Mouse (Mus musculus): ENCODE data around the gene Atp6v1b1. TPM values are rescaled to one million over a fixed set of nuclear protein-coding genes. Genes with fewer than 3 reads are reported as not detected.
"Not testable (repeated sequence)": the region's sequence is repeated elsewhere in the genome, so short reads cannot be mapped to it uniquely, and the experiment has no call there.

The Atp6v1b1 gene
- polyA plus RNA-seq, 1 experiment, result not detected

DNA sequence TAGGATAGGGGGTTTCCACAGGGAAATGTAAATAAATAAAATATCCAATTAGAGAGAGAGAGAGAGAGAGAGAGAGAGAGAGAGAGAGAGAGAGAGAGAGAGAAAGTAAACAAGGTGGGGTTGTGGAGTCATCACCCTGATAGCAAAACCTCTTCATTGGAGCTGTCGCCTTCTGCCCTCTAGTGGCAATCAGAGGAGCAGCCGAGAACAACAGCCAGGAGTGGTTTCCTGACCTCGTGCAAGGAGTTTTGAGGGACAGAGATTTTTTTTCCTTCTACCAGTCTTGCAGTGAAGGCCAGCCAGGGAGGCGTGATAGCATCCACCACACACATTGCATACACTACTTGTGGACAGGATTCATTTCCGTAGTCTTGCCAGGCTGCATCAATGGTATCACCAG, 36.2 kb downstream of the Atp6v1b1 start:
- TF ChIP-seq SRF (IDR thresholded peaks at IDR 0.05; ENCODE audit: control insufficient read depth, insufficient read length, low read depth), result no peak
- no peak for TF ChIP-seq MAX (IDR thresholded peaks at IDR 0.05; ENCODE audit: low read depth)
- no peak for TF ChIP-seq E2F4 (IDR thresholded peaks at IDR 0.05; ENCODE audit: insufficient read depth)
- TF ChIP-seq CEBPB (IDR thresholded peaks at IDR 0.05; ENCODE audit: insufficient read depth, poor library complexity, severe bottlenecking), result no peak
- TF ChIP-seq USF1 (IDR thresholded peaks at IDR 0.05; ENCODE audit: low read depth), result no peak
- TF ChIP-seq REST (IDR thresholded peaks at IDR 0.05; ENCODE audit: insufficient read depth, insufficient read length), result no peak
- TF ChIP-seq TCF12 (IDR thresholded peaks at IDR 0.05; ENCODE audit: insufficient read depth, poor library complexity, severe bottlenecking), result no peak
- TF ChIP-seq POLR2AphosphoS2 (IDR thresholded peaks at IDR 0.05; ENCODE audit: insufficient read length, low read depth), result no peak
- no peak for TF ChIP-seq POLR2A (IDR thresholded peaks at IDR 0.05; ENCODE audit: insufficient read length, low read depth)
- TF ChIP-seq TCF3 (IDR thresholded peaks at IDR 0.05; ENCODE audit: insufficient read length, low read depth), result no peak
- no peak for TF ChIP-seq MYOD1 (IDR thresholded peaks at IDR 0.05; ENCODE audit: control insufficient read depth in 1 of 3, insufficient read length in 2 of 3, low read depth in 2 of 3)
- no peak for TF ChIP-seq MYOG (IDR thresholded peaks at IDR 0.05; ENCODE audit: control insufficient read depth in 1 of 3, insufficient read depth in 1 of 3, insufficient read length in 2 of 3, low read depth in 2 of 3)
- Histone ChIP-seq H3K79me2 (ENCODE audit: control insufficient read depth, insufficient read depth) (peaks cover 5% of the 10 kb centered on the region), H3K27me3 (ENCODE audit: control insufficient read depth, insufficient read depth, insufficient read length) (peaks cover 5% of the 10 kb centered on the region)

DNA sequence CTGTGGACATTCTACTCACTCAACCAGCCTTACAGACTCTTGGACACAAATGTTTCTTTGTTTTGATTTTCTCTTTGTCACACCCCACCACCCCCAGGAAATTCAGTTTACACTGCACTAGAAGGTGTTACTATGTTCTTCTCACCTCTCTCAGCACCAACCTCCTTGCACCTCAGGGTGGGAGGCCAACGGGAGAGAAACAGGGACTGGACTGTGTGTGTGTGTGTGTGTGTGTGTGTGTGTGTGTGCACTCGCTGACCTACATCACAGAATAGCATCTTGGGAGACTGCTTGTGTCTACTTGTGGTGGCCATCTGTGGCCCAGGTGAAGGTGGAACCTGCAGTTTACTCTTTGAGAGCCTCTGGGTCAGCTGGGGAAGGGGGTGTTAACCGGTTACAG, 43.6 kb downstream of the Atp6v1b1 start:
- no peaks in the 10 kb centered on the region for H3K36me3 ChIP-seq (ENCODE audit: control insufficient read depth, insufficient read depth)
- TF ChIP-seq REST (IDR thresholded peaks at IDR 0.05; ENCODE audit: insufficient read depth, insufficient read length), result no peak
- TF ChIP-seq MAX (IDR thresholded peaks at IDR 0.05; ENCODE audit: low read depth), result no peak
- no peak for TF ChIP-seq TCF12 (IDR thresholded peaks at IDR 0.05; ENCODE audit: insufficient read depth, poor library complexity, severe bottlenecking)
- no peak for TF ChIP-seq SRF (IDR thresholded peaks at IDR 0.05; ENCODE audit: control insufficient read depth, insufficient read length, low read depth)
- no peak for TF ChIP-seq MYOD1 (IDR thresholded peaks at IDR 0.05; ENCODE audit: control insufficient read depth in 1 of 3, insufficient read length in 2 of 3, low read depth in 2 of 3)
- TF ChIP-seq MYOG (IDR thresholded peaks at IDR 0.05; ENCODE audit: control insufficient read depth in 1 of 3, insufficient read depth in 1 of 3, insufficient read length in 2 of 3, low read depth in 2 of 3), result no peak
- TF ChIP-seq E2F4 (IDR thresholded peaks at IDR 0.05; ENCODE audit: insufficient read depth), result no peak
- no peak overlapping the region for H3K4me2 ChIP-seq (ENCODE audit: low read depth)
- peaks cover 5% of the 10 kb centered on the region for H3K27me3 ChIP-seq (ENCODE audit: control insufficient read depth, insufficient read depth, insufficient read length)
- no peak overlapping the region for H3ac ChIP-seq (ENCODE audit: control insufficient read depth, insufficient read length)
- no peak overlapping the region for H3K4me3 ChIP-seq
- no peaks in the 10 kb centered on the region for H3K79me2 ChIP-seq (ENCODE audit: control insufficient read depth, insufficient read depth)

More for the DNA sequence above, 36.2 kb downstream of the Atp6v1b1 start:
- no peak overlapping the region for H3ac ChIP-seq (ENCODE audit: control insufficient read depth, insufficient read length)
- no peak overlapping the region for H3K4me2 ChIP-seq (ENCODE audit: low read depth)
- no peaks in the 10 kb centered on the region for H3K36me3 ChIP-seq (ENCODE audit: control insufficient read depth, insufficient read depth)
- H3K4me3 ChIP-seq, result no peak overlapping the region

DNA sequence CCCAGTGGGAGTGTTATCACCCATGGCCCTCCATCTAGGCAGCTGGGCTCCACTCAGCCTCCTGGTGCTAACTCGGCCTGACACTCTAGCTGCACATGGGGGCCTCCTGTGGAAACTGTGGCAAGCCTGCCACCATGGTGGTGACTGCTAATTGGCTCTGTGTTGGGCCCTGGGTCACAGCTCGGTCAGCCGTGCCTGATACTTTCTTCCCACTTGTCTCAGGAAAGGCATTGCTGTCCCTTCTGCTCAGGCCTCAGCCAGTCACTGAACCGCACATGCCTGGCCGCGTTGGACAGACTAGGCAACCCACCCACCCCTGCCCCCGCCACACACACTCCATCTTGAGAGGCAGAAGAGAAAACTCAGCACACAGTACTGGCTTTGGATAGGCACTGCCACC, 45.8 kb downstream of the Atp6v1b1 start:
- Histone ChIP-seq H3K27me3 (ENCODE audit: control insufficient read depth, insufficient read depth, insufficient read length) (peaks cover 2% of the 10 kb centered on the region), H3ac (ENCODE audit: control insufficient read depth, insufficient read length) (no peak overlapping the region), H3K36me3 (ENCODE audit: control insufficient read depth, insufficient read depth) (no peaks in the 10 kb centered on the region), H3K79me2 (ENCODE audit: control insufficient read depth, insufficient read depth) (no peaks in the 10 kb centered on the region), H3K4me2 (ENCODE audit: low read depth) (no peak overlapping the region), H3K4me3 (no peak overlapping the region)
- no peak for TF ChIP-seq POLR2AphosphoS2 (IDR thresholded peaks at IDR 0.05; ENCODE audit: insufficient read length, low read depth)
- TF ChIP-seq MYOD1 (IDR thresholded peaks at IDR 0.05; ENCODE audit: control insufficient read depth in 1 of 3, insufficient read length in 2 of 3, low read depth in 2 of 3), result no peak
- no peak for TF ChIP-seq USF1 (IDR thresholded peaks at IDR 0.05; ENCODE audit: low read depth)
- no peak for TF ChIP-seq TCF12 (IDR thresholded peaks at IDR 0.05; ENCODE audit: insufficient read depth, poor library complexity, severe bottlenecking)

DNA sequence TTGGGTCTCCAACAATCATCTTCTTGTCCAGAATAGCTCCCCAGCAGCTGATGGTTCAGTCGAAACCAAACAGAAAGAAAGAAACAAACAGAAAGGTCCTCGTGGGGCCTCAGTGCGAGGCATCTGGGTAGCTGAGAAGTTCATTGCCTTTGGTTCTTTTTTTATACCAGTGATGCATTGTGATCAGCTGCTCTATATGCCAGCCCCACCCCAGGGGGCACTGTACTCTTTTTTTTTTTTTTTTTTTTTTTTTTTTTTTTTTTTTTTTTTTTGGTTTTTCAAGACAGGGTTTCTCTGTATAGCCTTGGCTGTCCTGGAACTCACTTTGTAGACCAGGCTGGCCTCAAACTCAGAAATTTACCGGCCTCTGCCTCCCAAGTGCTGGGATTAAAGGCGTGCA, 47.7 kb downstream of the Atp6v1b1 start:
- H3K27me3 ChIP-seq (ENCODE audit: control insufficient read depth, insufficient read depth, insufficient read length); H3K4me2 ChIP-seq (ENCODE audit: low read depth); H3ac ChIP-seq (ENCODE audit: control insufficient read depth, insufficient read length); H3K36me3 ChIP-seq (ENCODE audit: control insufficient read depth, insufficient read depth); H3K4me3 ChIP-seq; H3K79me2 ChIP-seq (ENCODE audit: control insufficient read depth, insufficient read depth): not testable (repeated sequence)

DNA sequence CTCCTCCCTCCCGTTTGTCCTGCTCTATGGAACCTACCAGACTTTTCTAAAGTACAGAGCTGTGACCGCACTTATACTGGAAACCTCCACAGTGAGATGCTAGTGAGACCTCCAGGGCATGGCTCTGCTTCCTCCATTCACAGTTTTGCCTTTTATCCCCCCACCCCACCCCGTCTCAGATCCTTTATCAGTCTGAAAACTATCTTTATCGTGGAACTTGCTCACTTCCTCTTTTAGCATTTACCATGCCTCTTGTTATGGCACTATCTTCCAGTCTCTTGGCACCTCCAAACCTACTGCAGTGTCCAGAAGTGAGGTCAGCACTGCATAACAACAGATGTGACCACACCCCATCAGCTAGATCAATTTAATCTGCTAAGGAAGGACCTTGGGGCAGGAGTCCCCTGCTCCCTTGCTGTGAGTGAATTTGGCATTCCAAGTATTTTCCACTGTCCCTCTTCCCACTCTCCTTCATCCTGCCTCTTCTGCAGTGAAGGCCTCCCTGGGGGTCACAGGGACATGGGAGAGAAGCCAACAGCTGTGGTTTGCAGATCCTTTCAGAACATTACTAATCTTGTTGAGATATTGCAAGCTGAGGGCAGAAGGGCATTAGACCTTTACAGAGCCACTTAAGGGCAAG, 48.6 kb downstream of the Atp6v1b1 start:
- H3ac ChIP-seq (ENCODE audit: control insufficient read depth, insufficient read length), result no peak overlapping the region
- H3K27me3 ChIP-seq (ENCODE audit: control insufficient read depth, insufficient read depth, insufficient read length), result no peaks in the 10 kb centered on the region
- H3K4me3 ChIP-seq, result no peak overlapping the region
- no peaks in the 10 kb centered on the region for H3K36me3 ChIP-seq (ENCODE audit: control insufficient read depth, insufficient read depth)
- H3K4me2 ChIP-seq (ENCODE audit: low read depth), result peak overlapping the region; percentile 4
- H3K79me2 ChIP-seq (ENCODE audit: control insufficient read depth, insufficient read depth), result peaks cover 1% of the 10 kb centered on the region
- TF ChIP-seq MAX (IDR thresholded peaks at IDR 0.05; ENCODE audit: low read depth) (no peak), USF1 (IDR thresholded peaks at IDR 0.05; ENCODE audit: low read depth) (no peak), E2F4 (IDR thresholded peaks at IDR 0.05; ENCODE audit: insufficient read depth) (no peak), TCF3 (IDR thresholded peaks at IDR 0.05; ENCODE audit: insufficient read length, low read depth) (no peak), SRF (IDR thresholded peaks at IDR 0.05; ENCODE audit: control insufficient read depth, insufficient read length, low read depth) (no peak), REST (IDR thresholded peaks at IDR 0.05; ENCODE audit: insufficient read depth, insufficient read length) (no peak), TCF12 (IDR thresholded peaks at IDR 0.05; ENCODE audit: insufficient read depth, poor library complexity, severe bottlenecking) (no peak), CEBPB (IDR thresholded peaks at IDR 0.05; ENCODE audit: insufficient read depth, poor library complexity, severe bottlenecking) (no peak), POLR2AphosphoS2 (IDR thresholded peaks at IDR 0.05; ENCODE audit: insufficient read length, low read depth) (no peak), POLR2A (IDR thresholded peaks at IDR 0.05; ENCODE audit: insufficient read length, low read depth) (no peak), MYOD1 (IDR thresholded peaks at IDR 0.05; ENCODE audit: control insufficient read depth in 1 of 3, insufficient read length in 2 of 3, low read depth in 2 of 3) (no peak), MYOG (IDR thresholded peaks at IDR 0.05; ENCODE audit: control insufficient read depth in 1 of 3, insufficient read depth in 1 of 3, insufficient read length in 2 of 3, low read depth in 2 of 3) (no peak)
